Mouse (Mus musculus): ENCODE data around the gene Arhgap33.
A peak's percentile ranks its signal among the peaks of the same experiment; 100 is the strongest.

Arhgap33 gene

DNA sequence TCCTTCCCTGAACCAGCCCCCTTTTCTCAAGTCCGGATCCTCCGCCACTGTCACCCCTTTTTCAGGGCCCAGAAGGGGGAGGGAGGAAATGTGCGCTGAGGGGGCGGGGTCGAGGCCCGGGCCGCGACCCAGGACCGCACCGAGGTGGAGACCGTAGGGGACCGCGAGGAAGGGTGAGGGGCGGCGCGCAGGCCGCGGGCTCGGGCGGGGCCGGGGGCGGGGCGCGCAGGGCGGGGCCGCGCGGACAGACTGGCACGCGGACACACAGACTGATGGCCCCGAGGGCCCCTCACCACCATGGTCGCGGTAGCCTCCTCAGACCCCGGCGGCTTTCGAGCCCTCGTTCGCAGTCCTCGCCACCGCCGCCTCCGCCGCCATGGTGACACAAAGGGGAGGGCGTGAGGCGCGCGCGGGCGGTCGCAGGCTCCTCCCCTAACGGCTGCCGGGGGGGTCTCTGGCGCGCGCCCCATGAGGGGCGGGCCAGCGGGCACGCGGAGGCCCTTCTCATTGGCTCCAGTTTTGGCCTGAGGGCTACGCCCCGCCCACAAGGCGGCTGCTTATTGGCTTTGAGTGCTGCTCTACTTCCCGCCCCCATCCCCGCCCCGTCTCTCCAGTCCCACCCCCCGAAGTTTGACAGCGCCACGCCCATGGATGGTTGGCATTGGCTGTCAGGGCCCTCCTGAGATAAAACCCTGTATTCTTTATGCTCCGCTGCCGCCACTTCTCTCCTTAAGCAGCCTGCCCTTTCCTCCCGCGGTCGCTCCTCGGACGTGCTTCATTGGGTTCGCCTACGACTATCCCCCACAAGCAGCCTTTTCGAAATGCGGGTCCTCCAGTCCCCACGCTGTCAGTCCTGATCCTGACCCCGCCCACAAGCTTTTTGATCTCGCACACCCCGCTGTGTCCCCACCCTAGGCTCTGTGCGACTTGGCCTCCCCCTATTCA is at the start of gene Arhgap33:
Gene Arhgap33 (minus strand): TSS at position 428 of the 945 bp plus-strand sequence.
- DNase-seq (ENCODE audit: low read depth) = peak; percentile 97

DNA sequence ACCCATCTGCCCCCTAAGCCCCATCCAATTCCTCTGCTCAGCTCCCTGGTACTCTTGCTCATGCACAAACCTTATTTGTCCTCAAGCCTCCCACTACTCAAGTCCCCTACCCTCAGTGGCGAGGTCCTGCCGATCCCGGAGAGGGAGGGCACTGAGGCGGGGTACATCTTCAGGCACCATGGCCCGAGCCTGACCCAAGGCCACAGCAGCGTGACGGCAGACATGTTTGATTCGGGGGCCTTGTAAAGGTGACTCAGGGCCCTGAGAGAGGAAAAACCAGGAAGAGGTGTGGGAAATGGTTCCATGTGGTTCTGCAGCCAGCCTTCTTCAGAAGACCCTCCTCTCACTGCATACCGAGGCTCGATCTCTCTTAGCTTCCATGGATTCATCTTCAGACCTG is 49.5 kb upstream of the Arhgap33 start:
- no peak for DNase-seq (ENCODE audit: low read depth)

GRCm38 (mm10) chr7:30581547-30581946 is 46.7 kb upstream of the Arhgap33 start:
- DNase-seq (ENCODE audit: low read depth) = no peak

DNA sequence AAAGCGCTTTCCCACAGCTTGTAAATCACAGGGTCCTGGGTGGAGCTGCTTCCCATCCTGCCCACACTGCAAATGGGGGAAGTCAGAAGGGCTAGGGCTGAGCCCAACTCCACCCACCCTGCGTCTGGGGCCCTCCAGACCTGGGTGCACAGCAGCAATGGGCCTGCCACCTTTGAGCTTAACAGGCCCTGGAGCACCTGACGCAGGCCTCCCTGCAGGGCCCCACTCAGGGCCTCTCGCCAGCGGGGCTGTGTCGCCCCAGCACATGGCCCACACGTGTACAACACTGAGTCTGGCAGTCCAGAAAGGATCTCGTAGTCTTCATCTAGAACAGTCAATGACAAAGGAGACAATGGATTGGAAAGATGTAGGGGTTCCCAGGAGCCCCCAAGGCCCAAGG is 45.1 kb upstream of the Arhgap33 start:
- DNase-seq (ENCODE audit: low read depth) = no peak

- DNase-seq (ENCODE audit: low read depth) = no peak
Measured at GRCm38 (mm10) chr7:30572969-30573368, 38.1 kb upstream of the Arhgap33 start.

DNA sequence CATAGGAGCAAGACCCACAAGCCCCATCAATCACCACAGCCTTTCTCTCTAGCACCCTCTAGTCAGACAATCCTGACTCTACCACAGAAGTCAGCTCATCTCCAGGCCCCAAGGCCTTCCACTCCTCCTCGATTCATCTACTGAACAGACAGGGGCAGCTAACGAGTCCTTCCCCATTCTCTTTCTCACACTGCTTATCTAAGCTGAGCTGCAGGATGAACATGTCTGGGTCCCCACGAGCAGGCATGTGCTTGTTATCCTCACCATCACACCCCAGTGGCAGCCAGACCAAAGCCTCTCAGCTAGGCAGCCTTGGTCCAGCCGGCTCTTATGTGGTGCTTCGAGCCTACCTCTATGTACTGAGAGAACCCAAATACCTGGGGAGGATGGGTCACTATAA is 37.5 kb upstream of the Arhgap33 start:
- no peak for DNase-seq (ENCODE audit: low read depth)

GRCm38 (mm10) chr7:30567555-30567954 is 32.7 kb upstream of the Arhgap33 start:
- DNase-seq (ENCODE audit: low read depth) = no peak

DNA sequence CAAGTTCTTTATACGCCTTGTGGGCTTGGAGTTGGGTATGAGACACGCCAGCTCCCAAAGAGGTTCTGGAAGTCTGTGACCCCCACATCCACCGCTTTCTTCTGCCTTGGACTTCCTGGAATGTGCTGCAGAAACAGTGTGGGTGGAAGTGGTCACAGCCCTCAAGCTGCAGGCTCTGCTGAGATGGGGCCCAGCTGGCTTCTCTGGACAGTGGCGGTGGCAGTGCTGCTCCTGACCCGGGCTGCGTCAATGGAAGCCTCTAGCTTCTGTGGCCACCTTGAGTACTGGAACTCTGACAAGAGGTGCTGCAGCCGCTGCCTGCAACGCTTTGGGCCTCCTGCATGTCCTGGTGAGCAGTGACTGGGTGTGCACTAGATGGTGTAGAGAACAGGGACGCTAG is 31.2 kb upstream of the Arhgap33 start:
- DNase-seq (ENCODE audit: low read depth) = no peak

DNA sequence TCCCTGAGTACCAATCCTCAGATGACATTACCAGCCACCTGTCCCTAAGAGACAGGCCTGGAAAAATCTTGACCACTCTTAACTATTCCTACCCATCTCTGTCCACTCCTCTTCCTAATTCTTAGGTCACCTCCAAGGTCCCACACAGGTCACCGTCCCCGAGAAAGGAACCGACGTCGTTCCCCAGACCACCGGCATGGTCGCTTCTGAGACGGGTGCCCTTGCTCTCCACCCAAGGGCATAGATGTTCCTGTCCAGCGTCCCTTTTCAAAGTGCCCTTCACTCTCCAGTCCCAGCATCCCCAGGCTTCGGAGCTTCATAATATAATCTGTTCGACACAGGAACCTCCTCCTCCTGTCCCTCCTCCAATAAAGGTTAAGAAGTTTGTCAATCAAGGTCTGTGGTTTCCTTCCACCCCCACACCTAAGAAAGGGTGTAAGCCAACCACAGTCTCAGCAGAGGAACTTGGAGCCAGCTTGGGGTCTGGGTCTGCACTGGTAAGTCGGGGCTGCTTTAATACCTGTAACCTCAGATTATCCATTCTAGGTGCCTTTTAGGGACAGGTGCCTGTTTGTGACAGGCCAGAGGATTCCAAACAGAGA is 30.2 kb upstream of the Arhgap33 start, which contains the start of gene Igflr1:
Gene Igflr1 (plus strand): TSS at position 458 of the 602 bp plus-strand sequence.
- peak; percentile 55 for DNase-seq (ENCODE audit: low read depth)

DNA sequence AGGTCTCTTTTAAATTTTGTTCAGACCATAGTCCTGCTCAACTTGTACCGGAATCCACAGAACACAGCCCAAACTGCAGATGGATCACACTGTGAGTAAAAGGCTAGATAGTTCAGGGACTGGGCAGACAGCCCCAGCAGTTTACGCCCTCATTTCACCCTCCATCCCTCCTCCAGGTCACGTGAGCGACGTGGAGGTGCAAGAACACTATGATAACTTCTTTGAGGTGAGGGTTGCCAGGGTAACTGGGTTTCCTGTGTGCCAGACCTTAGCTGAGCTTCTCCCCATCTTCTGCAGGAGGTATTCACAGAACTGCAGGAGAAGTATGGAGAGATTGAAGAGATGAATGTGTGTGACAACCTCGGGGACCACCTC is 29.0 kb upstream of the Arhgap33 start:
- no peak for DNase-seq (ENCODE audit: low read depth)

DNA sequence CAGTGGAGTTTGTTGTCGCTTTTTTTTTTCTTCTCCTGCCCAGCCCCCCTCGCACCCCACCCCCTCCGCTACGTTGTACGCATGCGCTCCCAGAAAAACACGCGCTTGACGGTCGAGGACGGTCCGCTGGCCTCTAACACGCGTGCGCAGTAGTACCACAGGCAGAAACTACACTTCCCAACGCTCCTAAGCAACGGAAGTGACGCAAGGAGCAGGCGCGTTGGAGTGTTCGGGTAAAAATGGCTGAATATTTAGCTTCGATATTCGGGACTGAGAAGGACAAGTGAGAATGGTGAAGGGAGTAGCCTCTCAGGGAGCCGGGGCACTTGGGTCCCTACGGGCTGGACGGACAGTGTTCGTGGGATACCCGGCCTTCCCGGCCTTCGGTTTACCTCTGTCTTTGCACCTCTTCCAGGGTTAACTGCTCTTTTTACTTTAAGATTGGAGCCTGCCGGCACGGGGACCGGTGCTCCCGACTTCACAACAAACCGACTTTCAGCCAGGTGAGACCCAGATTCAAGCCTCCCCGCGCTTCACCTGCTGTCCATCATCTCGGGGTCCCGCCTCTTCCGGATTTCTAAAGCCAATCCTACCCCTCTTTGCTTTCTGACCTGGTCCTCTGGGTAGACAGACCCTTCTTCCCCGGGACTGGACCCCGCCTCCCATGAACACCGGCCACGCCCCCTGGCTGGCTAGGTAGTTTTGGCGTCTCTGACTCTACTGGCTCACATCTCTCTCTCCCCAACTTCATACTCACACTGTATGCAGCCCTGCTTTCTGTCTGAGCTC is 28.5 kb upstream of the Arhgap33 start, which contains the start of the genes U2af1l4, Gm49396 and Psenen:
Gene U2af1l4 (plus strand): TSS at position 185 of the 789 bp plus-strand sequence.
Gene Gm49396 (plus strand): TSS at position 228 of the 789 bp plus-strand sequence.
Gene Psenen (minus strand): TSS at position 511 of the 789 bp plus-strand sequence.
- DNase-seq (ENCODE audit: low read depth) = peak; percentile 98

DNA sequence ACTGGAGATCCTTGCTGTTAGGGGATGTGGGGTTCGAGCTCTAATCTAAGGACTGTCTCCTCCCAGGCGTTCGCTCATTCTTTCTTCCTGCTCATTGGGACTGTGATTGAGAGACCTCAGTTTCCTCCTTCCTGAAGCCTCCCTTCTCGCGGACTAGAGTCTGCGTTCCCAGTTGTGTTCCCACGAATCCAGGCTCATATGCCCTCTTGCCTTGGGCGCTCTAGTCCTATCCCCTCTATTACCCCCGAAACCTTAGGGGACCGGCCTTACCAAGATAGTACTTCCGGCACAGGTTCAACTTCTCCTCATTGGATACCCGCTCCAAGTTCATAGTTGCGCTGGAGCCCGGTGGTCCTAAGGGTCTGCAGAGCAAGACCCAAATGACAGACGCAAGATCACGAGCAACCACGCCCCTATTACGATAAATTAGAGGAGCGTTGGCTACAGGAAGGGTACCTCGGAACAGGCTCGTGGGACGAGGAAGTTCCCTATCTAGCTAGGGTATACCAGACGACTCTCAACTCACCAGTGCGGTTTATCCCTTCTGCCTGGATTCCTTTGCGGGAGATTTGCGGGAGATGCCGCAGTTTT is 27.8 kb upstream of the Arhgap33 start:
- peak; percentile 61 for DNase-seq (ENCODE audit: low read depth)

- DNase-seq (ENCODE audit: low read depth) = peak; percentile 28
Measured at GRCm38 (mm10) chr7:30560296-30560695, 25.4 kb upstream of the Arhgap33 start.

GRCm38 (mm10) chr7:30559443-30559954 is 24.6 kb upstream of the Arhgap33 start, which contains the start of gene Lin37:
Gene Lin37 (minus strand): TSS chr7:30559838.
- DNase-seq (ENCODE audit: low read depth) = peak; percentile 91

DNA sequence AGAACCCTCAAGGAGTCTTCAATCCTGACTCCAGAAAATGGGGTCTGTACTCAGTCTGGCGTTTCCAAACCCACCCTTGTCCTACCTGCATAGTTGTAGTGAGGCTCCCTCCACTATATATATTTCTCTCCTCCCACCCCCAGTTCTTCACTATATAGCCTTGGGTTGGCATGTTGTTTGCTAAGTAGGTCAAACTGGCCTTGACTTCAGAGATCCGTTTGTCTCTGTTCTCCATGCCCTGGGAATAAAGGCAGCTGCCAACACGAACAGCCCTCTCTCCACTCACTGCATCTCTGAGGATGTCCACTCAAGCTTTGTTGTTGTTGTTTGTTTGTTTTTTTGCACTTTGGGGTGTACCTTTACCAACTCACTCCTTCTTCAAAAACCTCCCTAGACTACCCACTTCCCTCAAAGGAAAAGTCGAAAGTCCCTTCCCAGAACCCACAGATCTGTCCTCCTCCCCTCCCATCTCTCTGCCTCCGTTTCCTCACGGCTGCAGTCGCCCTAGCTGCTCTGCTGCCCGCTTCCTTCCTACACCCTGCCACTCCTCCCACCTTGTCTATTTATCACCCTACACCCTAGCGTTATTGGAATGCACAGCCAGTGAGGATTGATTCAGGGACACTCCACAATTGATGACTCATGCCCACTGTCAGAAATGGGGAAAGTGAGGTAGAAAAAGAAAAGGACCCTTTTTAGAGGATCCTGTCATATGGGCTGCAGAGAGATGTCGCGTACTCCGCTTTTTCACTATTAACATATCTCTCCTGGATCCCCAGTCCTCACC is 24.0 kb upstream of the Arhgap33 start:
- no peak for DNase-seq (ENCODE audit: low read depth)

- DNase-seq (ENCODE audit: low read depth) = no peak
Measured at GRCm38 (mm10) chr7:30557901-30558514, 23.1 kb upstream of the Arhgap33 start.

GRCm38 (mm10) chr7:30556894-30557536 is 22.2 kb upstream of the Arhgap33 start:
- peak; percentile 44 for DNase-seq (ENCODE audit: low read depth)

DNA sequence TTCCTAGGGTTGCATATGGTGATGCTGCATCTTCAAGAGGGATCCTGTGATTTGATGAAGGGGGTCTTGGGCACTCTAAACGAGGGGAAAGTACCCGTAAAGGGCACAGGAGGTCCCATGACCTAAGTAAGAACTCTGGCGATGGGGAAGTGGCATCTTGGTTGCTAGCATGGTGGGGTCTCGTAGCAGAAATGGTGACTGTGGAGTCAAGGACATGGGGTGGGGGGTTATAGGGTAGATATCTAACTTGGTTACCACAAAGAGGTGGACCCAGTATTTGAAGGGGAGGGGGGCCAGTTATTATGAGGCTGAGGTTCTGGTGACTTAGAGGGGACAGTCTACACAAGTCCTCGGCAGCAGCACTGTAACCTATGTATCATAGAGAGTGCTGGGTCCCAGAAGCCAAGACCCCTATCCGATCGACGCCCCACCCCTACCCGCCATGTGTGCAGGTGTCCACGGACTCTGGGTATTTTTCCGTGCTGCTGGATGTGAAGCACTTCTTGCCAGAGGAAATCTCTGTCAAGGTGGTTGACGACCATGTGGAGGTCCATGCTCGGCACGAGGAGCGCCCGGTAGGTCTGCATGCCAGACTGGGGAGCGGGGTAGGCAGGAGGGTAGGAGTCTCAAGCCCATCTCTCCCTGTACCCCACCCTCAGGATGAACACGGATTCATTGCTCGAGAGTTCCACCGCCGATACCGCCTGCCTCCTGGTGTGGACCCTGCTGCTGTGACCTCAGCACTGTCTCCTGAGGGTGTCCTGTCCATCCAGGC is 19.1 kb upstream of the Arhgap33 start:
- no peak for DNase-seq (ENCODE audit: low read depth)

All from naive thymus-derived CD4-positive, alpha-beta T cell, adult 2 months (primary cell).